Mouse (Mus musculus): ENCODE data around the gene Olfr155. TPM values are rescaled to one million over a fixed set of nuclear protein-coding genes. Genes with fewer than 3 reads are reported as not detected.

Olfr155 gene
- total RNA-seq (2023) = not detected

GRCm38 (mm10) chr4:43851265-43851664 lies at the start of gene Olfr155:
TSS of gene Olfr155 (plus strand) at chr4:43851565.

GRCm38 (mm10) chr4:43823845-43824337 lies 27.5 kb upstream of the Olfr155 start, which contains the start of gene Olfr156:
TSS of gene Olfr156 (minus strand) at chr4:43823895.

GRCm38 (mm10) chr4:43840101-43840500 lies 11.3 kb upstream of the Olfr155 start, which contains the start of gene Olfr157:
TSS of gene Olfr157 (minus strand) at chr4:43840201.

GRCm38 (mm10) chr4:43875160-43875918 lies 24.0 kb downstream of the Olfr155 start, which contains the start of gene Reck:
TSS of gene Reck (plus strand) at chr4:43875530.

Other genes starting within 250 kb of the Olfr155 start
- gene Npr2, start 219.6 kb upstream of the Olfr155 start, total RNA-seq (2023) = 1 to 10 TPM; 1.4 to 4.2 TPM
- under 1 TPM in 1 of 2 experiments, not detected in 1; 0.52 TPM for gene Spag8, start 198.0 kb upstream of the Olfr155 start, total RNA-seq (2023)
- 10 to 100 TPM; 21.1 to 23.2 TPM for gene Hint2, start 195.1 kb upstream of the Olfr155 start, total RNA-seq (2023)
- gene Tmem8b, start 182.6 kb upstream of the Olfr155 start, total RNA-seq (2023) = 1 to 10 TPM; 3.4 to 5.9 TPM
- under 1 TPM in 1 of 2 experiments, not detected in 1; 0.15 TPM for gene Fam221b, start 182.4 kb upstream of the Olfr155 start, total RNA-seq (2023)
- gene Olfr70, start 150.8 kb upstream of the Olfr155 start, total RNA-seq (2023) = not detected
- not detected for gene Olfr71, start 141.3 kb upstream of the Olfr155 start, total RNA-seq (2023)
- not detected for gene Hrct1, start 124.4 kb upstream of the Olfr155 start, total RNA-seq (2023)
- not detected for gene Spaar, start 121.5 kb upstream of the Olfr155 start, total RNA-seq (2023)
- not detected for gene Olfr159, start 80.6 kb upstream of the Olfr155 start, total RNA-seq (2023)
- not detected for gene Olfr156, start 27.7 kb upstream of the Olfr155 start, total RNA-seq (2023)
- not detected for gene Olfr157, start 11.4 kb upstream of the Olfr155 start, total RNA-seq (2023)
- under 1 TPM; 0.38 to 0.56 TPM for gene Reck, start 24.0 kb downstream of the Olfr155 start, total RNA-seq (2023)
- 1 to 10 TPM; 9.2 to 9.3 TPM for gene Glipr2, start 105.8 kb downstream of the Olfr155 start, total RNA-seq (2023)
- not detected for gene Ccin, start 131.9 kb downstream of the Olfr155 start, total RNA-seq (2023)
- 100 to 1,000 TPM; 195 to 200 TPM for gene Clta, start 152.9 kb downstream of the Olfr155 start, total RNA-seq (2023)
- gene Gne, start 232.6 kb downstream of the Olfr155 start, total RNA-seq (2023) = 10 to 100 TPM; 65.5 to 67.3 TPM

Data from B cell, adult 67 days (primary cell).